Mouse (Mus musculus): Measurements from ENCODE around the gene Nxf1. TPM values are rescaled to one million over a fixed set of nuclear protein-coding genes. Genes with fewer than 3 reads are reported as not detected.

The Nxf1 gene
- total RNA-seq (2023): 100 to 1,000 TPM; 148 to 149 TPM

DNA sequence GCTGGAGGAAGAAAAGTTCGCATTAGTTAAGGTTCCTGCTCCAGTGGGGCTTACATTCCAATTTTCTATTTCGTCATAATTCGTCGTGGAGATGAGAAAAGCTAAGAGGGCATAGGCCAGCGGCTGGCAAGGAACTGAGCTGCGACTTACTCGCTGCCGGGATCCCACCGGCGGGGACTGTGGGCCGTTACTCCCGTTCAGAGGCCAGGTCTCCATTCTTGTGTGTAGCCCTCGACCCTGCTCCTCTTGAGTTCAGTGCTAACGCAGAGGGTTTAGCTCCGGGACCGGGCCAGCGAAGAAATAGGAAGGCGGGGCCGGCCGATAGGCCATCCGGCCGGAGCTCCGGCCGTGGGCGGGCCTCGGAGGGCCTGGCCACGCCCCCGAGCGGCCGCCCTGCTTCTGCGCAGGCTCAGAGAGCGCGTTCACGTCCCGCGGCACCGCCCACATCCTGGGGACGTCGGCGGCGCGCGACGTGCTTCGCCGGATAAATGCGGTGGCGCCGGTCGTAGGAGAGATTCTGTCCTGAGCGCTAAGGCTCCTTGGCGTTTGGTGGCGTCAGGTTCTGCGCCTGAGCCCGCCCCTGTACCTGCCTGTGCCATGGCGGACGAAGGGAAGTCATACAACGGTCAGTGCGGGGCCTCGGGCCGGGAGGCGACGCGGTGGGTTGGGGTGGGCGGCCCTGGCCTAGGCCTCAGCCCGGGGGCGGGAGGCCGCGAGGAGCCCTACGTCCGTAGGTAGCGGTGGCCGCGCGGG lies at the start of gene Nxf1:
Gene Nxf1, plus strand, starts transcription at position 439 of the 753 bp plus-strand sequence.

GRCm38 (mm10) chr19:8722907-8723573 lies 33.8 kb upstream of the Nxf1 start, which contains the start of gene Slc3a2:
TSS of gene Slc3a2 (minus strand) at chr19:8723369.

GRCm38 (mm10) chr19:8735389-8736159 lies 21.3 kb upstream of the Nxf1 start, which contains the start of gene Wdr74:
TSS of gene Wdr74 (plus strand) at chr19:8735827.

DNA sequence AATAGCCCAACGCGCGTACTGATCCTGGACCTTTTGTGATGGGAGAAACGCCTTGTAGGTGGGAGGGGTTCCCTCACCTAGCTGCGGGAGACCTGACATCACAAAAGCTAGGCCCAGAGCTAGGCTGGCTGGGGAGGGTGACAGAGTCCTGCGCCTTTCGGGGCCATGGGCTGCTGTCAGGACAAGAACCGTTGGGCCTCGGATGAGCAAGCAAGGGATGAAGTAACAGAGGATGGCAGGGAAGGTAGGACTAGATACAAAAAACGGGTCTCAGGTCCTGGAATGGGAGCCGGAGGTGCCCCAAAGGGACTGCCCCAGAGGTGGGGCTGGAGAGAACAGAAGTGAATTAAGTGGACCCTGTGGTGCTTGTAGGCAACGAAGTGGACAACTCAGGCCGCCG lies 16.3 kb upstream of the Nxf1 start, which contains the start of gene 1700092M07Rik:
Gene 1700092M07Rik, plus strand, starts transcription at position 116 of the 400 bp plus-strand sequence.

DNA sequence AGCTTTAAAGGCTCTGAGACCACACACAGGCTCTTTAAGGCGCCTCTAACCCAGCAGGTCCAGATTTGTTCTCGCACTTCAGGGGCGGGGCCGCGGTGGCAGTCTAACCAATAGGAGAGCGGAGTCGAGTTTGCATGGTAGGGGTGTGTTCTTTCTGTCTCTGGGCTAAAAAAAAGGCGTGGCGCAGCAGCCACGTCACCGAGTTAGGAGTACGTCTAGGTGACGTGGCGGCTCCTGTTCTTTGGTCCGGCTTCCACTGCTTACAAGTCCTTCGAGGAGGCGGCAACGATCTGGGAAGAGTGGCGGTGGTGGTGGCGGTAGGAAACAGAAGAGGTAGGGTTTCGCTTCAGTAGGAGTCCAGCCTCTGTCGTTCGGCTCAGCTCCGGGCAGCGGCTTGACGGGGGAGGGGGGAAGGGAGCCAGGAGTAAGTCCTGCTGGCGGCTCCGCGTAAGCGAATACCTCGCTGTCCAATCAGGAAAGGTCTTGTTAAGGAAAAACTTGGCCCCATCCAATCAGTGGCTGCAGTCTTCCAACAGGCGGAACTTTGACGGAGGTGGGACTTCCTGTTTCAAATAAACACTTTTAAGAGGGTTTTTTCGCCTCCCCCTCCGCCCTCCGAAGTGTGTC lies 15.5 kb upstream of the Nxf1 start, which contains the start of gene Stx5a:
Gene Stx5a, plus strand, starts transcription at position 171 of the 627 bp plus-strand sequence.

GRCm38 (mm10) chr19:8770567-8771270 lies 13.8 kb downstream of the Nxf1 start, which contains the start of gene Tmem223:
TSS of gene Tmem223 (plus strand) at chr19:8770996.

DNA sequence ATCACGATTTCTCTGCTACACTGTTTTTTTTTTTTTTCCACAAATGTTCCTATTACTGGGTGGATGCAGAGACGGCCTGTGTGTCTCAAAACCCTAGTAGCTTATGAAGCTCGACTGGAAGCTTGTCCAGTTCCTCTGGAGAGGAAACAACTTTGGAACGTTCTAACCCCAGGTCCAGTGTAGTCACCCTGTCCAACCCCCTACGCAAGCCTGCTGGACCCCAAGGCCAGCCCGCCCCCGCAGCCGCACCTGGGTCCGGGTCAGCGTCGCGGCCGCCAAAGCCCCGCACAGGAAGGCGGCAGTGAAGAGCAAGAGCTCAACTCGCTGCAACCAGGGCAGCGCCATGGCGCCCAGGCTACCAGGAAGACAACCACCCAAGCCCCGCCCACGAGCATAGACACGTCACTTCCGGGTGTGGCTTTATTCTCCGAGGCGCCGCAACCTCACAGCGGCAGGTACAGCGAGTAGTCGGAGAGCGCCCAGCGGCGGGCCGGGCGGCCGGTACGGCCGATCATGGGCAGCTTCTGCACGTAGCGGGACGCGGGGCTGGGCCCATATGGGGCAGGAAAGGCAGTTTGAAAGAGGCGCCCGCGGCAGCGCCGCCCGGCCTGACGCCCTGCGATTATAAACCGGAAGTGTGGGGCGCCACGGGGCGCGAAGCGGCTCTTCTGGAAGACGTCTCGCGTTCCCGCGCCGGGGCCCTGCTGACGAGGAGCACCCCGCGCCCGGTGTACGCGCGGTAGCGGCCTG lies 17.4 kb downstream of the Nxf1 start, which contains the start of gene Tmem179b:
Gene Tmem179b, minus strand, starts transcription at position 382 of the 750 bp plus-strand sequence.

GRCm38 (mm10) chr19:8786008-8786781 lies 29.3 kb downstream of the Nxf1 start, which contains the start of gene Taf6l:
TSS of gene Taf6l (minus strand) at chr19:8786417.

GRCm38 (mm10) chr19:8798264-8798946 lies 41.5 kb downstream of the Nxf1 start, which contains the start of gene Polr2g:
TSS of gene Polr2g (minus strand) at chr19:8798577.

GRCm38 (mm10) chr19:8802130-8802821 lies 45.4 kb downstream of the Nxf1 start, which contains the start of gene Zbtb3:
TSS of gene Zbtb3 (plus strand) at chr19:8802555.

GRCm38 (mm10) chr19:8818801-8819595 lies 62.1 kb downstream of the Nxf1 start, which contains the start of gene Ttc9c:
TSS of gene Ttc9c (minus strand) at chr19:8819333.

DNA sequence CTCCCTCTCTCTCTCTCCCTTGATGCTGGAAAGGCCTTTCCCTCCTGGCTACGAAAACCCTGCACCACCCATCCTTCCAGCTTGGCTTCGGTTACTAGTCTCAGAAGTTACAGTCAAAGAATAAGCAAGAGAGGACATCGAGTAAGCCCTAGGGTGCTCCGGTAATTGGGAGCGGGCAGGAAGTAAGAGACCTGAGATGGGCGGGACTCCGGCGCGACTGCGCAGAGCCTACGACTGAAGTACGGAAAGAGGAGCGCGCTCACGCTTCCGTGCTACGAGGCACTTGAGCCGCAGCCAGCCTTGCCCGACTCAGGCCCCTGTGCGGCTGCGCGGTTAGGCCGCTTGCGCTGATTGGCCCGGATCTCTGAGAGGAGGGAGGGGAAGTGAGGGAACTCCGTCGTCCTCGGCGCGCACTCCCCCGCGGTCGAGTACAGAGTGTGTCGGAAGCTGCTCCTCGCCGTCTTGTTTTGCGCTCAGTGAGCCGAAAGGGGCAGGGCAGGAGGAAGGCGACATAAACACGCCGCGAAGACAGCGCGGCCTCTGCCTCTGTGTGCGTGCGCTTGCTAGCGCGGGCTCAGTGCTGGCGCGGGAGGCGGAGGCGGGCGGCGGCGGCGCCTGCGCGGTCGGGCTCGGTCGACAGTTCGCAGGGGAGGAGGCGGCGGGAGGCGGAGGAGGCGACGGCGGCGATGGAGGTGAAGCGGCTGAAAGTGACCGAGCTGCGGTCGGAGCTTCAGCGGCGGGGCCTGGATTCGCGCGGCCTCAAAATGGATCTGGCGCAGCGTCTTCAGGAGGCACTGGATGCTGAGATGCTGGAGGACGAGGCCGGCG lies 62.9 kb downstream of the Nxf1 start, which contains the start of gene Hnrnpul2:
Gene Hnrnpul2, plus strand, starts transcription at position 415 of the 828 bp plus-strand sequence.

